Mouse (Mus musculus): ENCODE measurements at regions not wholly inside any gene's neighbourhood (a gene's known extent, or its start where the extent isn't known, plus 50 kb on each side); places are given as distances from the start of the nearest gene placed in this dataset.

- no peak for ATAC-seq
- WGBS, result 90% methylated on average over 3 of the region's 3 CpGs
- H3K27ac ChIP-seq (ENCODE audit: low read length), result no peak overlapping the region
- no peaks in the 10 kb centered on the region for H3K27me3 ChIP-seq (ENCODE audit: control insufficient read depth, insufficient read depth, low read depth, low read length)
- no peak overlapping the region for H3K9ac ChIP-seq (ENCODE audit: low read depth, low read length)
- no peak overlapping the region for H3K4me3 ChIP-seq (ENCODE audit: low read depth, low read length)
- H3K4me1 ChIP-seq (ENCODE audit: control insufficient read depth, insufficient read depth, low read length), result no peaks in the 10 kb centered on the region
- no peaks in the 10 kb centered on the region for H3K9me3 ChIP-seq (replicated peaks; ENCODE audit: control insufficient read depth, low read length, poor library complexity, severe bottlenecking)
- H3K4me2 ChIP-seq (ENCODE audit: low read length), result no peak overlapping the region
- no peaks in the 10 kb centered on the region for H3K36me3 ChIP-seq (ENCODE audit: control insufficient read depth, insufficient read depth, low read length)
These were observed 152.7 kb downstream of the Ccdc71l start for GRCm38 (mm10) chr12:32531216-32531615.

- no peak for ATAC-seq
These were observed 155.1 kb downstream of the Ccdc71l start for GRCm38 (mm10) chr12:32533641-32534040.

GRCm38 (mm10) chr12:32545466-32545865 lies 167.0 kb downstream of the Ccdc71l start:
- Histone ChIP-seq H3K27me3 (ENCODE audit: control insufficient read depth, insufficient read depth, low read depth, low read length) (no peaks in the 10 kb centered on the region), H3K4me3 (ENCODE audit: low read depth, low read length) (no peak overlapping the region), H3K4me2 (ENCODE audit: low read length) (no peak overlapping the region), H3K4me1 (ENCODE audit: control insufficient read depth, insufficient read depth, low read length) (no peaks in the 10 kb centered on the region), H3K9me3 (replicated peaks; ENCODE audit: control insufficient read depth, low read length, poor library complexity, severe bottlenecking) (no peaks in the 10 kb centered on the region; the same call in 1 of the 2 replicates), H3K9ac (ENCODE audit: low read depth, low read length) (no peak overlapping the region), H3K36me3 (ENCODE audit: control insufficient read depth, insufficient read depth, low read length) (no peaks in the 10 kb centered on the region), H3K27ac (ENCODE audit: low read length) (no peak overlapping the region)
- WGBS, result 89% methylated on average over 1 of the region's 1 CpGs
- ATAC-seq, result no peak

More at GRCm38 (mm10) chr12:32533641-32534040, 155.1 kb downstream of the Ccdc71l start:
- H3K4me2 ChIP-seq (ENCODE audit: low read length), result no peak overlapping the region
- no peak overlapping the region for H3K4me3 ChIP-seq (ENCODE audit: low read depth, low read length)
- H3K36me3 ChIP-seq (ENCODE audit: control insufficient read depth, insufficient read depth, low read length), result no peaks in the 10 kb centered on the region
- no peak overlapping the region for H3K27ac ChIP-seq (ENCODE audit: low read length)
- no peaks in the 10 kb centered on the region for H3K27me3 ChIP-seq (ENCODE audit: control insufficient read depth, insufficient read depth, low read depth, low read length)
- no peaks in the 10 kb centered on the region for H3K4me1 ChIP-seq (ENCODE audit: control insufficient read depth, insufficient read depth, low read length)
- H3K9ac ChIP-seq (ENCODE audit: low read depth, low read length), result no peak overlapping the region
- H3K9me3 ChIP-seq (replicated peaks; ENCODE audit: control insufficient read depth, low read length, poor library complexity, severe bottlenecking), result no peaks in the 10 kb centered on the region

- Histone ChIP-seq H3K9me3 (replicated peaks; ENCODE audit: control insufficient read depth, low read length, poor library complexity, severe bottlenecking) (no peaks in the 10 kb centered on the region; the same call in 1 of the 2 replicates), H3K27ac (ENCODE audit: low read length) (no peak overlapping the region), H3K4me1 (ENCODE audit: control insufficient read depth, insufficient read depth, low read length) (no peaks in the 10 kb centered on the region), H3K36me3 (ENCODE audit: control insufficient read depth, insufficient read depth, low read length) (no peaks in the 10 kb centered on the region), H3K4me3 (ENCODE audit: low read depth, low read length) (no peak overlapping the region), H3K4me2 (ENCODE audit: low read length) (no peak overlapping the region), H3K9ac (ENCODE audit: low read depth, low read length) (no peak overlapping the region), H3K27me3 (ENCODE audit: control insufficient read depth, insufficient read depth, low read depth, low read length) (no peaks in the 10 kb centered on the region)
- no peak for ATAC-seq
These were observed 167.9 kb downstream of the Ccdc71l start for GRCm38 (mm10) chr12:32546356-32546755.

- ATAC-seq, result no peak
- no peak overlapping the region for H3K4me2 ChIP-seq (ENCODE audit: low read length)
These were observed 175.3 kb downstream of the Ccdc71l start for GRCm38 (mm10) chr12:32553793-32554192.

GRCm38 (mm10) chr12:32567777-32568176 lies 189.3 kb downstream of the Ccdc71l start:
- Histone ChIP-seq H3K4me1 (ENCODE audit: control insufficient read depth, insufficient read depth, low read length) (no peaks in the 10 kb centered on the region), H3K9ac (ENCODE audit: low read depth, low read length) (no peak overlapping the region), H3K9me3 (replicated peaks; ENCODE audit: control insufficient read depth, low read length, poor library complexity, severe bottlenecking) (no peaks in the 10 kb centered on the region), H3K27ac (ENCODE audit: low read length) (no peak overlapping the region), H3K27me3 (ENCODE audit: control insufficient read depth, insufficient read depth, low read depth, low read length) (no peaks in the 10 kb centered on the region), H3K36me3 (ENCODE audit: control insufficient read depth, insufficient read depth, low read length) (no peaks in the 10 kb centered on the region), H3K4me3 (ENCODE audit: low read depth, low read length) (no peak overlapping the region), H3K4me2 (ENCODE audit: low read length) (no peak overlapping the region)
- ATAC-seq, result no peak
- 66% methylated on average over 3 of the region's 3 CpGs for WGBS

More at GRCm38 (mm10) chr12:32553793-32554192, 175.3 kb downstream of the Ccdc71l start:
- Histone ChIP-seq H3K27me3 (ENCODE audit: control insufficient read depth, insufficient read depth, low read depth, low read length) (no peaks in the 10 kb centered on the region), H3K4me1 (ENCODE audit: control insufficient read depth, insufficient read depth, low read length) (no peaks in the 10 kb centered on the region), H3K9me3 (replicated peaks; ENCODE audit: control insufficient read depth, low read length, poor library complexity, severe bottlenecking) (no peaks in the 10 kb centered on the region; the same call in 1 of the 2 replicates), H3K27ac (ENCODE audit: low read length) (no peak overlapping the region), H3K4me3 (ENCODE audit: low read depth, low read length) (no peak overlapping the region), H3K9ac (ENCODE audit: low read depth, low read length) (no peak overlapping the region), H3K36me3 (ENCODE audit: control insufficient read depth, insufficient read depth, low read length) (no peaks in the 10 kb centered on the region)
- WGBS, result 72% methylated on average over 5 of the region's 5 CpGs

GRCm38 (mm10) chr12:32581304-32581703 lies 202.8 kb downstream of the Ccdc71l start:
- 68% methylated on average over 6 of the region's 6 CpGs for WGBS
- H3K27me3 ChIP-seq (ENCODE audit: control insufficient read depth, insufficient read depth, low read depth, low read length), result no peaks in the 10 kb centered on the region
- H3K27ac ChIP-seq (ENCODE audit: low read length), result no peak overlapping the region
- no peak overlapping the region for H3K4me2 ChIP-seq (ENCODE audit: low read length)
- H3K36me3 ChIP-seq (ENCODE audit: control insufficient read depth, insufficient read depth, low read length), result no peaks in the 10 kb centered on the region
- ATAC-seq, result no peak
- no peaks in the 10 kb centered on the region for H3K9me3 ChIP-seq (replicated peaks; ENCODE audit: control insufficient read depth, low read length, poor library complexity, severe bottlenecking)
- no peak overlapping the region for H3K9ac ChIP-seq (ENCODE audit: low read depth, low read length)
- H3K4me3 ChIP-seq (ENCODE audit: low read depth, low read length), result no peak overlapping the region
- no peaks in the 10 kb centered on the region for H3K4me1 ChIP-seq (ENCODE audit: control insufficient read depth, insufficient read depth, low read length)

GRCm38 (mm10) chr12:32602131-32602815 lies 217.1 kb upstream of the Nampt start:
- WGBS, result 76% methylated on average over 10 of the region's 10 CpGs
- peak; percentile 84 for ATAC-seq
- Histone ChIP-seq H3K9ac (ENCODE audit: low read depth, low read length) (no peak overlapping the region), H3K4me3 (ENCODE audit: low read depth, low read length) (no peak overlapping the region), H3K27ac (ENCODE audit: low read length) (no peak overlapping the region), H3K27me3 (ENCODE audit: control insufficient read depth, insufficient read depth, low read depth, low read length) (no peaks in the 10 kb centered on the region), H3K36me3 (ENCODE audit: control insufficient read depth, insufficient read depth, low read length) (no peaks in the 10 kb centered on the region), H3K4me2 (ENCODE audit: low read length) (no peak overlapping the region), H3K4me1 (ENCODE audit: control insufficient read depth, insufficient read depth, low read length) (no peaks in the 10 kb centered on the region), H3K9me3 (replicated peaks; ENCODE audit: control insufficient read depth, low read length, poor library complexity, severe bottlenecking) (no peaks in the 10 kb centered on the region)

GRCm38 (mm10) chr12:32605353-32605752 lies 214.0 kb upstream of the Nampt start:
- Histone ChIP-seq H3K4me2 (ENCODE audit: low read length) (no peak overlapping the region), H3K27me3 (ENCODE audit: control insufficient read depth, insufficient read depth, low read depth, low read length) (no peaks in the 10 kb centered on the region), H3K36me3 (ENCODE audit: control insufficient read depth, insufficient read depth, low read length) (no peaks in the 10 kb centered on the region), H3K9ac (ENCODE audit: low read depth, low read length) (no peak overlapping the region), H3K9me3 (replicated peaks; ENCODE audit: control insufficient read depth, low read length, poor library complexity, severe bottlenecking) (no peaks in the 10 kb centered on the region), H3K27ac (ENCODE audit: low read length) (no peak overlapping the region), H3K4me3 (ENCODE audit: low read depth, low read length) (no peak overlapping the region), H3K4me1 (ENCODE audit: control insufficient read depth, insufficient read depth, low read length) (no peaks in the 10 kb centered on the region)
- no peak for ATAC-seq

Measured in midbrain, embryonic 16.5 days (tissue).